Mouse (Mus musculus): ENCODE measurements around the gene Cdc6. TPM values are rescaled to one million over a fixed set of nuclear protein-coding genes. Genes with fewer than 3 reads are reported as not detected.

Cdc6 gene
- total and polyA plus RNA-seq, 3 experiments: 0.13 to 0.32 (median 0.14) TPM

DNA sequence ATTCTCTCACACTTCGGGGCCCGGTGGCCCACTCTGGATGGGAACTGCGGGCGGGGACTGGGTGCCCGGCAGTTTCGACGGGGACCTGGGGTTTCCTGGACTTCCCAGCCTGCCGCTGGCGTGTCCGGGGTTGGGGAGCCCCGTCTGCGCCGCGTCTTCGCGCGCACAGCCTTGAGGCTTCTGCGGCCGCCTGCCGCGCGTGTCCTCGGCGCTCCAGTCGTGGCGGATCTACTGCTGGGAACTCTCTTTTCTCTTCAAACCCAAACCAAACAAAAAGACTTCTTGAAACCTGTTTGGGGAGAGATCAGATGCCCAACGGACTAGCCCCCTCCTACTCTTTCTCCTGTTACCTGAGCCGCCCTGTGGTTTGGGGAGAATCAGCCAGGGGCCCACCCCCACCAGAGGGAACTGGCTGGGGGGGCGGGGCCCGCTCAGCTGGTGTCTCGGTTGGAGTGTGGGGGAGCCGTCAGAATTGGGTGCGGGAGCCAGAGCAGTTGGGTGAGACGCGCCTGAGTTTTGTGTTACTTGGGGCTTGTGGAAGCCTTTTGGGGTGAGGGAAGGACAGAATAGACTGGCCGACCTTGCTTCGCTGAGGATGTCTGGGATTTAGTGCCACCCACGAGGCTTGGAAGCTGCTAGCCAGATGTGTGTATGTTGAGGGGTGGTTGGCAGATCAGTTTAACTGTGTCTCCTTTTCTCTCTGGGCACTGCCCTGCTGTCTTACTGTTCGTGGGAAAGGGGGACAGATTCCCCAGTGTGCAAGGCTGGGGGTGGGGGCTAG is 30.5 kb downstream of the Cdc6 start:
- Histone ChIP-seq H3K27me3 (ENCODE audit: control insufficient read depth, insufficient read depth, low read length) (no peaks in the 10 kb centered on the region), H3K27ac (peak overlapping the region; percentile 94), H3K4me3 (peak overlapping the region; percentile 61), H3K36me3 (ENCODE audit: control insufficient read depth, insufficient read depth, low read length) (no peaks in the 10 kb centered on the region), H3K79me2 (replicated peaks; ENCODE audit: control insufficient read depth, insufficient read depth, low read length) (0 out of 2 replicates have a peak, but pooled peaks cover 1% of the 10 kb centered on the region), H3K4me1 (ENCODE audit: control insufficient read depth, insufficient read depth, low read length) (peaks cover 34% of the 10 kb centered on the region), H3K9ac (ENCODE audit: low read depth, low read length) (peak overlapping the region; percentile 88)
- TF ChIP-seq EP300 (IDR thresholded peaks at IDR 0.05; ENCODE audit: insufficient read depth, low read depth, low read length): 0 out of 2 replicates have a peak, but pooled peaks have one; percentile 1
- TF ChIP-seq CTCF (IDR thresholded peaks at IDR 0.05): no peak
- no peak for TF ChIP-seq POLR2A (IDR thresholded peaks at IDR 0.05; ENCODE audit: insufficient read depth, low read depth, low read length)
- intact Hi-C loops (cut with DNase I): loop anchor here (1.0 kb wide), 1 partner anchor 25 kb away; no protein-coding TSS in a partner anchor
- DNase-seq: peak; percentile 75 to 78
- under 1% methylated on average over 39 of the region's 39 CpGs for WGBS

DNA sequence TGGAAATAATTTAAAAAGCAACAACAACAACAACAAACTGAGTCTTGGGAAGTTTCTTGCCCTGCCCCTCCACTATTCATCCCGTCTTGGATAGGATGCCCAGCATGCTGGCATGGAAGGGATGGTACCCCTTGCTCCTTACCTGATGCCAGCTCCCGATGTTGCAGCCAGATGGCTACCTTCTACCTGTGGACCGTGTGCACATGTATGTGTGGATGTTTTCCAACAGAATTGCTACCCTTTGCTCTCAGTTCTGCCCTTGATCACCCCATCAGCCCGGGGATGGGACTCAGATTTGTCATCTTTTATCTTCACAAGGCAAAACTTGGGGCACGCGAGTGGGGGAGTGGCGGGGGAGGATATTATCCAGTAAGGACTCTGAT is 31.1 kb downstream of the Cdc6 start:
- 46% methylated on average over 7 of the region's 7 CpGs for WGBS
- no peak for DNase-seq
- Histone ChIP-seq H3K79me2 (replicated peaks; ENCODE audit: control insufficient read depth, insufficient read depth, low read length) (0 out of 2 replicates have a peak, but pooled peaks cover 1% of the 10 kb centered on the region), H3K27ac (no peak overlapping the region; the same call in 1 of the 2 replicates), H3K4me3 (peak overlapping the region; percentile 61; the same call in 1 of the 2 replicates), H3K4me1 (ENCODE audit: control insufficient read depth, insufficient read depth, low read length) (peaks cover 35% of the 10 kb centered on the region), H3K9ac (ENCODE audit: low read depth, low read length) (peak overlapping the region; percentile 88), H3K27me3 (ENCODE audit: control insufficient read depth, insufficient read depth, low read length) (no peaks in the 10 kb centered on the region), H3K36me3 (ENCODE audit: control insufficient read depth, insufficient read depth, low read length) (no peaks in the 10 kb centered on the region)
- TF ChIP-seq POLR2A (IDR thresholded peaks at IDR 0.05; ENCODE audit: insufficient read depth, low read depth, low read length) (no peak), EP300 (IDR thresholded peaks at IDR 0.05; ENCODE audit: insufficient read depth, low read depth, low read length) (no peak), CTCF (IDR thresholded peaks at IDR 0.05) (no peak)
- intact Hi-C loops (cut with DNase I): loop anchor here (1.0 kb wide), 1 partner anchor 25 kb away; no protein-coding TSS in a partner anchor

DNA sequence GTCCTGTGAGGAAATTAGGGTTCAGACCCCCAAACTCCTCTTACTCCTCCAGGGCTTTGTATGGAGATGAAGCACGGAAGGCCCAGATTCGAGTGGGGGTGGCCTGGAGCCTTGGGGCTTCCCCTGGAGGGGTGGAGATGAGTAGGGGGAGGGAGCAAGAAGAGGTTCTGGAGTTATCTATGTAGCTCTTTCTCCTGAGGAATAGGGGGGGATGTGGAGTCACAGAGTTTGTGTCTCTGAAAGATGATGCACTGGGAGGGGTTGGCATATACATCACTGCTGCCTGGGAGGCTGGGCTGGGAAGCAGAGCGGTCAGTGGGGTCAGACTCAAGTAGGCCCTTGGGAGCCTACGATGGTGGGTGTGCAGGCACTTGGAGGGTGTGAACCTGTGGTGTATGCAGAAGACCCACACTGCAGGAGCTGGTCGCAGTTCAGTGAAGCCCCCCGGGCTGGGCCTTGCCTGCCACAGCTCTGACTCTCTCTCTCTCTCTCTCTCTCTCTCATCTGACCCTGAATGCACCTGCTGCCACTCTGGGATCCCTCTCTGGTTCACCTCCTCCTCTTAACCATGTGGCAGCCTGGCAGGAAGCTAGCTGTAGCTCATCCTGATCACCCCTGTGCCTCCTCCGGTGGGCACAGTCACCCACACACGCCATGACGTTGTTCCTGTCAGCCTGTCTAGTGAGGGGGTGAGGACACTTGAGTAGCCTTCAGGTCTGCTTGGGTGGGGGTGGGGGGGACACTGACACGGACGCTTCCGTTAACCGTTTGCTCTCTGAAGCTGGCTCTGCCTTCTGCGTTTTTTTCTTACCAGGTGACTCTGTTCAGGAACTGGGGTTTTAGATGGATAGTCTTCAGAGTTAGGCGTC is 31.7 kb downstream of the Cdc6 start:
- DNase-seq: peak in 1 of 2 experiments; percentile 36
- intact Hi-C loops (cut with DNase I): no loop called here
- 36% methylated on average over 15 of the region's 15 CpGs for WGBS
- no peak overlapping the region; the same call in 1 of the 2 replicates for H3K27ac ChIP-seq
- peaks cover 40% of the 10 kb centered on the region for H3K4me1 ChIP-seq (ENCODE audit: control insufficient read depth, insufficient read depth, low read length)
- peak overlapping the region; percentile 20 for H3K9ac ChIP-seq (ENCODE audit: low read depth, low read length)
- H3K36me3 ChIP-seq (ENCODE audit: control insufficient read depth, insufficient read depth, low read length): no peaks in the 10 kb centered on the region
- H3K4me3 ChIP-seq: no peak overlapping the region; the same call in 1 of the 2 replicates
- H3K79me2 ChIP-seq (replicated peaks; ENCODE audit: control insufficient read depth, insufficient read depth, low read length): 0 out of 2 replicates have a peak, but pooled peaks cover 1% of the 10 kb centered on the region
- H3K27me3 ChIP-seq (ENCODE audit: control insufficient read depth, insufficient read depth, low read length): no peaks in the 10 kb centered on the region
- TF ChIP-seq EP300 (IDR thresholded peaks at IDR 0.05; ENCODE audit: insufficient read depth, low read depth, low read length) (no peak), CTCF (IDR thresholded peaks at IDR 0.05) (no peak), POLR2A (IDR thresholded peaks at IDR 0.05; ENCODE audit: insufficient read depth, low read depth, low read length) (no peak)

DNA sequence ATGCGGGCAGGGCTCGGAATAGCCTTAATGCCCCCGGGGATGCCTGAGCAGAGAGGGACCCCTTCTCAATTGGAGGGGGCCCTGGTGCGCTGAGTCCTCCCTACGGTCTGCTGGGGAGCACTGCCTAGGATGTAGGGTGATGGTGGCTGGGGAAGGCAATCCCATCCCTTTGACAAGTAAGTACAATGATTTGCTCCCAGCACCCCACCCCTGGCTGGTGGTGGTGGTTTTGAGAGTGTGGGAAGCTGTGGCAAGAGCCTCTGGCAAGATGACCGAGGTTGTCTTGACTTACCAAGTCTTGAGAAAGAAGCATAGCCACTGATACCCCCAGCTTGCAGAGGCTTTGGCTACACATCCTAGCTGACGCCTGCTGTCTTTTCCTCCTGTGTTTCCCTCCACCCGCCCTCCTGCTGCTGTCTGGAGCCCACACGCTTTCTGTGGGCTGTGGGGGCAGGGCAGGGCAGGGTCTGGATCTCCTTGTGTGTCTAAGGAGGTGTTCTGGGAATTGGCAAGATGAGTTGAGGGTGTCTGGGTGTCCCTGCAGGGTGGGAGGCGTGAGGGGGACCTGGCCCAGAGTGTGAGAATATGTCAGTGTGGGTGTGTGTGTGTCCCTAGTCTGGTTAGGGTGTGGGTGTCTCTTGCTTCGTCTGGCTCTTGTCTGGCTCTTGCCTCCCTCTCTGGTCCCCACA is 32.5 kb downstream of the Cdc6 start:
- peak; percentile 45 to 49 for DNase-seq
- intact Hi-C loops (cut with DNase I): no loop called here
- no peaks in the 10 kb centered on the region for H3K36me3 ChIP-seq (ENCODE audit: control insufficient read depth, insufficient read depth, low read length)
- TF ChIP-seq CTCF (IDR thresholded peaks at IDR 0.05): no peak
- TF ChIP-seq EP300 (IDR thresholded peaks at IDR 0.05; ENCODE audit: insufficient read depth, low read depth, low read length): no peak
- no peak for TF ChIP-seq POLR2A (IDR thresholded peaks at IDR 0.05; ENCODE audit: insufficient read depth, low read depth, low read length)
- H3K27me3 ChIP-seq (ENCODE audit: control insufficient read depth, insufficient read depth, low read length): no peaks in the 10 kb centered on the region
- peak overlapping the region; percentile 98; the same call in 1 of the 2 replicates for H3K27ac ChIP-seq
- no peak overlapping the region for H3K4me3 ChIP-seq
- peaks cover 44% of the 10 kb centered on the region for H3K4me1 ChIP-seq (ENCODE audit: control insufficient read depth, insufficient read depth, low read length)
- peak overlapping the region; percentile 43 for H3K9ac ChIP-seq (ENCODE audit: low read depth, low read length)
- WGBS: 41% methylated on average over 11 of the region's 11 CpGs
- peaks cover 1% of the 10 kb centered on the region; the same call in 1 of the 2 replicates for H3K79me2 ChIP-seq (replicated peaks; ENCODE audit: control insufficient read depth, insufficient read depth, low read length)

DNA sequence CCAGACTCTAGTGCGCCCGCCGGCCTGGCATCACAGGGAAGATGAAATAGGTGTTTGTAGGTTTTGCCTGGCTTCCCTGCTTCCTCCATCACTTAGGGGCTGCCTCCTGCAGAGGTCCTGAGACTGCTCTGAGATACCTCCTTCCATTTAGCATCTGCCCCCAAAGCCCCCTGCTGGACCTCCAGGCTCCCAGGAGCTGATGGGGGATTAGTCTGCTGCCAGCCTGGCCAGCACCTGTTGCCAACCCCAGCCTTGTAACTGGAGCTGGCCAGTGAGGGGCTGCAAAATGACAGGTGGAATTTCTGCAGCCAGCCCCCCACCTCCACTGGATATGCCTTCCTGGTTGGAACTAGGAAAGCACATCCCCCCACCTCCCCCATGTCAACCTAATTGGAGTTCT is 33.2 kb downstream of the Cdc6 start:
- no peak overlapping the region; the same call in 1 of the 2 replicates for H3K4me3 ChIP-seq
- intact Hi-C loops (cut with DNase I): no loop called here
- peaks cover 47% of the 10 kb centered on the region for H3K4me1 ChIP-seq (ENCODE audit: control insufficient read depth, insufficient read depth, low read length)
- TF ChIP-seq POLR2A (IDR thresholded peaks at IDR 0.05; ENCODE audit: insufficient read depth, low read depth, low read length) (no peak), EP300 (IDR thresholded peaks at IDR 0.05; ENCODE audit: insufficient read depth, low read depth, low read length) (no peak), CTCF (IDR thresholded peaks at IDR 0.05) (no peak)
- no peaks in the 10 kb centered on the region for H3K27me3 ChIP-seq (ENCODE audit: control insufficient read depth, insufficient read depth, low read length)
- H3K27ac ChIP-seq: peak overlapping the region; percentile 98
- H3K79me2 ChIP-seq (replicated peaks; ENCODE audit: control insufficient read depth, insufficient read depth, low read length): peaks cover 1% of the 10 kb centered on the region; the same call in 1 of the 2 replicates
- peak; percentile 24 to 44 for DNase-seq
- no peaks in the 10 kb centered on the region for H3K36me3 ChIP-seq (ENCODE audit: control insufficient read depth, insufficient read depth, low read length)
- 24% methylated on average over 3 of the region's 3 CpGs for WGBS
- H3K9ac ChIP-seq (ENCODE audit: low read depth, low read length): peak overlapping the region; percentile 37

All from heart, adult 2 months (tissue).